Mouse (Mus musculus): Measurements from ENCODE around the gene Lrrn4. TPM values are rescaled to one million over a fixed set of nuclear protein-coding genes. Genes with fewer than 3 reads are reported as not detected.

Lrrn4 gene
- 0.44 and 0.62 TPM in 2 replicates for polyA plus RNA-seq (2012; rRNA removed)

GRCm38 (mm10) chr2:132880844-132881645 is at the start of gene Lrrn4:
Lrrn4 (minus strand) TSS chr2:132880891.

GRCm38 (mm10) chr2:132846407-132847358 is 34.0 kb downstream of the Lrrn4 start, which contains the start of gene Crls1:
Crls1 (plus strand) TSS chr2:132846666.

Other genes starting within 250 kb of the Lrrn4 start
- 20.7 and 21.2 TPM in 2 replicates for gene Shld1, start 194.0 kb downstream of the Lrrn4 start, polyA plus RNA-seq (2012; rRNA removed)
- 48.9 and 53.0 TPM in 2 replicates for gene Chgb, start 99.6 kb downstream of the Lrrn4 start, polyA plus RNA-seq (2012; rRNA removed)
- gene Trmt6, start 64.8 kb downstream of the Lrrn4 start, polyA plus RNA-seq (2012; rRNA removed) = 26.2 and 28.2 TPM in 2 replicates
- gene Mcm8, start 64.8 kb downstream of the Lrrn4 start, polyA plus RNA-seq (2012; rRNA removed) = 4.2 and 5.0 TPM in 2 replicates
- gene Crls1, start 34.2 kb downstream of the Lrrn4 start, polyA plus RNA-seq (2012; rRNA removed) = 29.6 and 30.6 TPM in 2 replicates
- gene Fermt1, start 65.0 kb upstream of the Lrrn4 start, polyA plus RNA-seq (2012; rRNA removed) = 0.01 TPM in 1 of 2 replicates, not detected in the other